Mouse (Mus musculus) adrenal gland, adult 10 weeks (tissue): ENCODE data around the gene Fbxw27. TPM values are rescaled to one million over a fixed set of nuclear protein-coding genes. Genes with fewer than 3 reads are reported as not detected.

Source experiments
- polyA plus RNA-seq: library from polyadenylated mRNA; stranded (reverse); fragments of 350-450 nt; fragmentation: Illumina TruSeq; extraction: RNeasy Lipid Tissue Mini Kit (QIAGEN cat#74804); gene quantifications from one replicate; pipeline ENCODE4 v1.2.3, GENCODE M21; 2014; ENCODE audit warnings: low read depth, low replicate concordance

The Fbxw27 gene
- not detected for polyA plus RNA-seq

DNA sequence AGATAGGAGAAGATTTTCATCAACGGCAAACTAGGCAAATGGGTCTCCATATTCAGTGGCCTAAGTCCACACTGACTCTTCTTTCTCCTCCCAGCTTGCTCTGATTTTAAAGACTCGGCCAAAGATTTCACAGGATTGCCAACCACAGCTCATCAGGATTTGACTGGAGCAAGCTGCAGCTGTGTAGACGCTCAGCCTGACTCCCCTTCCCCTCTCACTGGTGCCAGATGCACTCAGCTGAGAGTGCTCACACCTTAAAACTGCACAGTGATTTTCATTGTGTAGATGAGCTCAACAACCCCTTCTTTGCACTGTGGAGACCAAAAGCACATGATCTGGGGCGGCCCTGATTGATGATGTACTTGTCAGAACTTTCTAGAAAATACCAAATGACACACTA, at the start of gene Fbxw27:
Gene Fbxw27 (minus strand): TSS at position 101 of the 400 bp plus-strand sequence.

GRCm38 (mm10) chr9:109832391-109833087, 42.1 kb upstream of the Fbxw27 start, which contains the start of gene Nme6:
TSS of gene Nme6 (plus strand) at chr9:109832749.

GRCm38 (mm10) chr9:109811980-109812379, 21.5 kb upstream of the Fbxw27 start, which contains the start of gene Spink8:
TSS of gene Spink8 (plus strand) at chr9:109812280.

DNA sequence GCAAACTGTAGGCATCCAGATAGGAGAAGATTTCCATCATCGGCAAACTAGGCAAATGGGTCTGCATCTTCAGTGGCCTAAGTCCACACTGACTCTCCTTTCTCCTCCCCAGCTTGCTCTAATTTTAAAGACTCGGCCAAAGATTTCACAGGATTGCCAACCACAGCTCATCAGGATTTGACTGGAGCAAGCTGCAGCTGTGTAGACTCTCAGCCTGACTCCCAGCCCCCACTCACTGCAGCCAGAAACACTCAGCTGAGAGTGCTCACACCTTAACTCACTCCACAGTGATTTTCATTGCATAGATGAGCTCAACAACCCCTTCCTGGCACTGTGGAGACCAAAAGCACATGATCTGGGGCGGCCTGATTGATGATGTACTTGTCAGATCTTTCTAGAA, 44.5 kb downstream of the Fbxw27 start, which contains the start of gene Fbxw26:
Gene Fbxw26 (minus strand): TSS at position 101 of the 400 bp plus-strand sequence.

Other genes starting within 250 kb of the Fbxw27 start
- not detected for gene Fbxw15, start 222.4 kb downstream of the Fbxw27 start, polyA plus RNA-seq
- gene Fbxw24, start 164.6 kb downstream of the Fbxw27 start, polyA plus RNA-seq, result not detected
- gene Fbxw25, start 126.0 kb downstream of the Fbxw27 start, polyA plus RNA-seq, result not detected
- gene Fbxw18, start 88.0 kb downstream of the Fbxw27 start, polyA plus RNA-seq, result not detected
- gene Fbxw26, start 44.6 kb downstream of the Fbxw27 start, polyA plus RNA-seq, result not detected
- gene Spink8, start 21.6 kb upstream of the Fbxw27 start, polyA plus RNA-seq, result 2.3 TPM
- gene Nme6, start 42.1 kb upstream of the Fbxw27 start, polyA plus RNA-seq, result 4.8 TPM
- not detected for gene Camp, start 58.9 kb upstream of the Fbxw27 start, polyA plus RNA-seq
- gene Cdc25a, start 84.9 kb upstream of the Fbxw27 start, polyA plus RNA-seq, result 13.1 TPM
- 37.0 TPM for gene Map4, start 140.8 kb upstream of the Fbxw27 start, polyA plus RNA-seq